Mouse (Mus musculus): ENCODE measurements around the gene Zc3hav1l. TPM values are rescaled to one million over a fixed set of nuclear protein-coding genes. Genes with fewer than 3 reads are reported as not detected.

Zc3hav1l gene
- polyA plus RNA-seq, 1 experiment = 0.39 TPM

DNA sequence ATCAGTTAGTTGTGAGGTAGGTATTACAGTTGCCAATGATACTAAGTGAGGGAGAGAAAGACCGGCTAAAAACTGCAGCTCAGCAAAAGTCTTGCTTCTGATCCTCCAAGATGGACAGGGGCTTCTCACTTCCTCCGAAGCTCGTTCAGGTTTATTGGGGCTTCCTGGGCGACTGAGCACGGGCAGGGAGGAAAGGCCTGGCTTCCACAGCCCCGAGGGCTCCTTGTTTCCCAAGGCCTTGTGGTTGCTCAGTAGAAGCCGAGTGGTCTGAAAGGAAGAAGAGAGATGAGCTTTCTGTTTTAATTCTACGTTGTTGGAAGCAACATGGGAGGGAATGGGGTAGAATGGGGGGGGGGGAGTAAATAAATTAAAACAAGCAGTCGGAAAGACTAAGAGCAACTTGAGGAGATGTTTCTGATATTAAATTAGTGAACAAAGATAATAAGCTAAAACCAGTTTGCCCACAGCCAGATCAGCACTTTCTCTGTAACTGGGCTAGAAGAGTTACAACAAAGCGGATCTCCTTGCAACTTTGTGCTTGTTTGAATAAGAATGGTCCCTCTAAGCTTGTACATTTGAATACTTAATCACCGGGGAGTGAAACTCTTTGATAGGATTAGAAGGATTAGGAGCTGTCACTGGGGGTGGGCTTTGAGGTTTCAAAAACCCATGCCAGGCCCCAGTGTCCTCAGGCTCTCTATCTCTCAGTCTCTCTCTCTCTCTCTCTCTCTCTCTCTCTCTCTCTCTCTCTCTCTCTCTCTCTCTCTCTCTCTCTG, 6.0 kb downstream of the Zc3hav1l start:
- Histone ChIP-seq H3K4me1 (ENCODE audit: control insufficient read depth, insufficient read depth, low read length) (no peaks in the 10 kb centered on the region), H3K27ac (ENCODE audit: insufficient read depth, low read depth, low read length) (no peak overlapping the region), H3K4me3 (ENCODE audit: insufficient read depth, low read length) (no peak overlapping the region)
- no peak for TF ChIP-seq POLR2A (IDR thresholded peaks at IDR 0.05; ENCODE audit: borderline replicate concordance, low read depth, low read length)
- no peak for TF ChIP-seq CTCF (IDR thresholded peaks at IDR 0.05; ENCODE audit: low read depth, low read length)

DNA sequence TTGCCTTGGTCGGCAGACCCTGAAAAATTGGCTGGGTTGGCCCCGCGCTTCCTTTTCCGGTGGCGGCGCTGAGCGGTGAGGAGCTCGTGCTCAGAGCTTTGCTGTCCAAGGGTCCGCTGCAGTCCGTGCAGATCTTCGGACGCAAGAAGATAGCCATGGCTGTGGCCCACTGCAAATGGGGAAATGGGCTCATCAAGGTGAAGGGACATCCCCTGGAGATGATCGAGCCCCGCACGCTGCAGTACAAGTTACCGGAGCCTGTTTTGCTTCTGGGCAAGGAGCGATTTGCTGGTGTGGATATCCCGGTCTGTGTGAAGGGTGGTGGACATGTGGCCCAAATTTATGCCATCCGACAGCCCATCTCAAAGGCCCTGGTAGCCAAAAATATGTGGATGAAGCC, 14.6 kb downstream of the Zc3hav1l start:
- Histone ChIP-seq H3K4me3 (ENCODE audit: insufficient read depth, low read length) (no peak overlapping the region), H3K4me1 (ENCODE audit: control insufficient read depth, insufficient read depth, low read length) (no peaks in the 10 kb centered on the region), H3K27ac (ENCODE audit: insufficient read depth, low read depth, low read length) (no peak overlapping the region)
- TF ChIP-seq CTCF (IDR thresholded peaks at IDR 0.05; ENCODE audit: low read depth, low read length) (no peak), POLR2A (IDR thresholded peaks at IDR 0.05; ENCODE audit: borderline replicate concordance, low read depth, low read length) (no peak)

DNA sequence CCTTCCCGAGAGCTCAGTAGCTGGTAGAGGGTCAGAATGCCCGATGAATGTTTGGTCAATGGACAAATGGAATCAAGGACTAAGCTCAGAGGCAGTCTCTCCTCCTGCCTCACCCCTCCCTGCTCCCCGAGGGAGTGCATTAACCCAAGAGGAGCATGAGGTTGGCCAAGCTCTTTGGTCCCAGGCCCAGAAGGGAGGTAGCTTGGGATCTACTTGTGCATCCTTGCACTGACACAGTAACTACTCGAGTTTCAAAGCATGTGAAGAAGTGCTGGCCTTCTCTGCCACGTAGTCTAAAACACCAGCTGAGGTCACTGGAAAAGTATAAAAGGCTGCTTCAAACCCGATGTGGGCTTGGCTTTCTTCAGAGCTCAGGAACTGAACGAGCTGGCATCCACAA, 34.6 kb downstream of the Zc3hav1l start:
- Histone ChIP-seq H3K4me1 (ENCODE audit: control insufficient read depth, insufficient read depth, low read length) (no peaks in the 10 kb centered on the region), H3K27ac (ENCODE audit: insufficient read depth, low read depth, low read length) (no peak overlapping the region), H3K4me3 (ENCODE audit: insufficient read depth, low read length) (no peak overlapping the region)
- TF ChIP-seq POLR2A (IDR thresholded peaks at IDR 0.05; ENCODE audit: borderline replicate concordance, low read depth, low read length) (no peak), CTCF (IDR thresholded peaks at IDR 0.05; ENCODE audit: low read depth, low read length) (no peak)

DNA sequence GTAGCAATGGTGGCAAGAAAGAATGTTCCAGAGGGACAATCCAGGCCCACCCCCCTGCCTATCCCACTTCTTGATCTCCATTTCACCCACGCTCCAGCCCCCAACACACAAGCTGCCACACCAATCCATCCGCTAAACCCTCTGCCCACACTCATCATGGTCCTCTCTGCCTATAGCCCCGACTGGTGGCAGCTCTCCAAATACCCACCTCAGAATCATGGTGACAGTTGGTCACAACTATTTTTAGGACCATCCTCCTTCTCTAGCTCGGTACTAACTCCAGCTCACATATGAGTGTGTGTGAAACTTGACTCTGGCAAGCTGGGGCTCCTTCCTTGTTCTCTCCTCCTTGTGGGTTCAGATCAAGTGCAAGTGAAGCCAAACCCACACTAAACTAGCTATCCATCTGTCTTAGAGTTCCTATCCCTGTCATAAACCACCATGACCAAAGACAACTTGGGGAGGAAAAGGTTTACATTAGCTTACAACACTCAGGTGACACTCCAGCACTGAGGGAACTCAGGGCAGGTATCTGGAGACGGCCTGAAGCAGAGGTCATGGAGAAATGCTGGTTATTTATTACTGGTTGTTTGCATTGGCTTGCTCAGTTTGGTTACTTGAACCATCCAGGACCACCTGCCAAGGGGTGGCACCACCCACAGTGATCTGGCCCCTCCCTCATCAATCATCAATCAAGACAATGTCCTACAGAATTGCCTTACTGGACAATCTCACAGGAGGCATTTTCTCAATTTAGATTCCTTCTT, 35.5 kb downstream of the Zc3hav1l start:
- TF ChIP-seq POLR2A (IDR thresholded peaks at IDR 0.05; ENCODE audit: borderline replicate concordance, low read depth, low read length) (no peak), CTCF (IDR thresholded peaks at IDR 0.05; ENCODE audit: low read depth, low read length) (no peak)
- H3K4me3 ChIP-seq (ENCODE audit: insufficient read depth, low read length) = no peak overlapping the region
- H3K27ac ChIP-seq (ENCODE audit: insufficient read depth, low read depth, low read length) = no peak overlapping the region
- H3K4me1 ChIP-seq (ENCODE audit: control insufficient read depth, insufficient read depth, low read length) = no peaks in the 10 kb centered on the region

DNA sequence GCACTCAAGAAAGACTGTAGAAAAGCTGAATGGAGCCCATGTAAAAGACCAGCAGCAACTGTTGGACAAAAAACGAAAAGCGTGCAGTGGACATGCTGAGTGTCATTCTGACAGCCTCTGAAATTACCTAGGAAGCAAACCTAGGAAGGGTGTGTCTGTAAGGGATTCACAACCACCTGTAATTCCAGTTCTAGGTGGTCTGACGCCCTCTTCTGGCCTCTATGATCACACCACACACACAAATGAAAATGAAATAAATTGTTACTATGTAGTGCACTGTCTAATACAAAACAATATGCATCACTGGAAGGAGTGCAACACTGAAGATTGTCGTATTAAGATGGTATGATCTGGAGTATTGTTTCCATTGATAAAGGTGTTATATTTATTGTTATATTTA, 37.2 kb downstream of the Zc3hav1l start:
- H3K4me1 ChIP-seq (ENCODE audit: control insufficient read depth, insufficient read depth, low read length) = no peaks in the 10 kb centered on the region
- TF ChIP-seq POLR2A (IDR thresholded peaks at IDR 0.05; ENCODE audit: borderline replicate concordance, low read depth, low read length) (no peak), CTCF (IDR thresholded peaks at IDR 0.05; ENCODE audit: low read depth, low read length) (no peak)

DNA sequence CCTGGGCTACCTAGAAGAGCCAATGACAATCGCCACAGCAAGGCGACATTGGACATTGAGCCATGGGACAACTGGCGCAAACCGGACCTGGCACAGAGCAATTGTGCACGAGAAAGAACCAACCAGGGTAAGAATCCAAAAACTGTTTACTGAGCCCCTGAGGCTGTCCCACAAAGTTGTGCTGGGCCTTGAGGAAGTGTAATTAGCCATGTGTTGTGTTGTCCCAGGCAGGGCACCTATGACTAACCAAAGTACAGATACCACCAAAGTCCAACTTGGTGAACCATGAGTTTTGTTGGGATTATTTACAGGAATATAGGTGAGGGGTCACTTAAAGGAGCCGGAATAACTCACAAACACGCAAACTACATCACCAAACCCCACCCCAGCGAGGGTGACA, 41.6 kb downstream of the Zc3hav1l start:
- TF ChIP-seq CTCF (IDR thresholded peaks at IDR 0.05; ENCODE audit: low read depth, low read length) (no peak), POLR2A (IDR thresholded peaks at IDR 0.05; ENCODE audit: borderline replicate concordance, low read depth, low read length) (no peak)
- 0 out of 2 replicates have a peak, but pooled peaks cover 2% of the 10 kb centered on the region for H3K4me1 ChIP-seq (ENCODE audit: control insufficient read depth, insufficient read depth, low read length)
- no peak overlapping the region for H3K4me3 ChIP-seq (ENCODE audit: insufficient read depth, low read length)
- no peak overlapping the region for H3K27ac ChIP-seq (ENCODE audit: insufficient read depth, low read depth, low read length)

More for the DNA sequence above, 37.2 kb downstream of the Zc3hav1l start:
- H3K4me3 ChIP-seq (ENCODE audit: insufficient read depth, low read length) = no peak overlapping the region
- no peak overlapping the region for H3K27ac ChIP-seq (ENCODE audit: insufficient read depth, low read depth, low read length)

DNA sequence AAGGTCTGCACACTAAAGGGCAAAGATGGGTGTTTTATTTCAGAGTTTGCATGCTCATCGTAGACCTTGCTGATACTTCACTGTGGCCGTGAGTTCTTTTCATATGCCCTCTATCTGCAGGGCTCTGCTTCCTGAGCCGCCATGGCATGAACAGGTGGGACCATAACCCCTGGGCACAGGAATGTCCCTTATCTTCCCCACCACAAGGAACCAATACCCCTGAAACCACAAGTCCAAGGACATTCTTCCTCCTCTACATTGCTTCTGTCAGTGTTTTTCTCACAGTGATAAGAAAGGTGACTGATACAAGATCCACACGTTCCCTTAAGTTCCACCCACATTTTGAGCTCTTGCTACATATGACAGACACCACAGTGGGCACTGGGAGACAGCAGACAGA, 42.3 kb downstream of the Zc3hav1l start:
- no peak overlapping the region for H3K27ac ChIP-seq (ENCODE audit: insufficient read depth, low read depth, low read length)
- TF ChIP-seq POLR2A (IDR thresholded peaks at IDR 0.05; ENCODE audit: borderline replicate concordance, low read depth, low read length) = no peak
- TF ChIP-seq CTCF (IDR thresholded peaks at IDR 0.05; ENCODE audit: low read depth, low read length) = no peak
- H3K4me1 ChIP-seq (ENCODE audit: control insufficient read depth, insufficient read depth, low read length) = 0 out of 2 replicates have a peak, but pooled peaks cover 2% of the 10 kb centered on the region
- no peak overlapping the region for H3K4me3 ChIP-seq (ENCODE audit: insufficient read depth, low read length)

DNA sequence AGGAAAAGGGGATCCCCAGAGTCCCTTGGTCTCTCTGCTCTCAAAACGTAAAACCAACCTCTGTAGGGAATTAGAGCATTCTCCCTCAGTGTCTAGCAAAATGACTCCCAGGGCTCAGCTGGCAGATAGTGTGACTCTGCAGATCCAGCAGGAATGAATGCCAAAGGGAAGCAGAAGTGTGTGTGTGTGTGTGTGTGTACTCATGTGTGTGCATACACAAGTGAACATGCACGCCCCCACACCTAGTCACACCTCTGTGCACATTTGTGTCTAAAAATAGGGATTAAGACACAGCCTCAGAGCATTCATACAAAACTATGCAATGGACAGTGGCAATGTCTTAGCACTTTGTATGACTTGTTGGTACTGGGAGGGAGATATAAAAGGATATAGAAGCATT, 43.3 kb downstream of the Zc3hav1l start:
- H3K4me1 ChIP-seq (ENCODE audit: control insufficient read depth, insufficient read depth, low read length) = 0 out of 2 replicates have a peak, but pooled peaks cover 2% of the 10 kb centered on the region
- TF ChIP-seq CTCF (IDR thresholded peaks at IDR 0.05; ENCODE audit: low read depth, low read length) (no peak), POLR2A (IDR thresholded peaks at IDR 0.05; ENCODE audit: borderline replicate concordance, low read depth, low read length) (no peak)
- no peak overlapping the region for H3K4me3 ChIP-seq (ENCODE audit: insufficient read depth, low read length)

DNA sequence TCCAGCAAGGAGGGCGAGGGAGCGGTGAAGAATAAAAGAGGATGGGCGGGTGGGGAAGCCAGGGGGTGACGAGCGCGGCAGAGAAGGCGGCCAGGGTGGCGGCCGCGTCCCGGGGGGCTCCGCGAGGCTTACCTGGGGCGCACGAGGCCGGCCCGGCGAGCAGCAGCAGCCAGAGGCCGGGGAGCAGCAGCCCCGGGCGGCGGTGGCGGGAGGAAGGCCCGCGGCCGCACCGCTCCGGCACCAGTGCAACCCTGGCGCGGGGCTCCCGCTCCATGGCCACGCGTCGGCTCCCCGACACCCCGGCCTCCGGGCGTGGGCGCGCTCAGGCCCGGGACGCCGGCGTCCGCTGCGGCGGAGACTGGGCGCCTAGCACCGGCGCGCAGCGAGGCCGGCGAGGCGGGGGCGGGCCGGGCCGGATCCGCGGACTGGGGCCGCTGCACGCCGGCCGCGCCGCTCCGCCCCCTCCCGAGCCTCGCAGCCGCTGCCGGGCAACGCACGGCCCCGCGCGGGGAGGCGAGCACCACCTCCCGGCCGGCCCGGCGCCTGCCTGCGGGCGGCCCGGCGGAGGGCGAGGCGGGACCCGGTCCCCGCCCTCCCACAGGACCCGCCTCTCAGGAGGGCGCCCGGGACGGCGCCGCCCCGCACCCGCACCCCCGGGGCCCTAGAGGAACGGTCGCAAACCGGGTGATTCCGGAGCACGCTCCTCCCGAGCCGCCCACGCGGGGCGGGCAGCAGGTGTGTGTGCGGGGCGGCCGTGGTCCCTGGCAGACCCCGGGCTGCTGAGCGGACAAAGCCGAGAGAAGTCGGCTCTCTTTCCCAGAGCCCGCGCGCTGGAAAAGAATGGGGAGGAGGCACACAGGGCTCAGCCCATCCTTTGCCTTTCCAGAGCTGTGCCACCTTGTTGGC, 45.1 kb downstream of the Zc3hav1l start, which contains the start of gene D630045J12Rik:
Gene D630045J12Rik, minus strand, starts transcription at position 274 of the 906 bp plus-strand sequence.
- Histone ChIP-seq H3K4me1 (ENCODE audit: control insufficient read depth, insufficient read depth, low read length) (0 out of 2 replicates have a peak, but pooled peaks cover 2% of the 10 kb centered on the region), H3K27ac (ENCODE audit: insufficient read depth, low read depth, low read length) (no peak within 1 kb of the TSS), H3K4me3 (ENCODE audit: insufficient read depth, low read length) (peak within 1 kb of the TSS; percentile 53)
- TF ChIP-seq POLR2A (IDR thresholded peaks at IDR 0.05; ENCODE audit: borderline replicate concordance, low read depth, low read length) (no peak), CTCF (IDR thresholded peaks at IDR 0.05; ENCODE audit: low read depth, low read length) (no peak)

More for the DNA sequence above, 43.3 kb downstream of the Zc3hav1l start:
- H3K27ac ChIP-seq (ENCODE audit: insufficient read depth, low read depth, low read length) = no peak overlapping the region

Measured in bone marrow macrophage, adult 2 months (primary cell).